Mouse (Mus musculus) ovary, postnatal 10 days (tissue): ENCODE results near the gene Kcns1.
"Not testable (repeated sequence)": the region's sequence is repeated elsewhere in the genome, so short reads cannot be mapped to it uniquely, and the experiment has no call there.

ENCODE experiments used
- DNase-seq: peaks from one replicate; pipeline ENCODE4 v3.0.0; 2022; ENCODE audit warnings: low spot score

The Kcns1 gene

GRCm38 (mm10) chr2:164170902-164171301 is at the start of gene Kcns1:
TSS of gene Kcns1 (minus strand) at chr2:164171113.
- no peak for DNase-seq

- no peak for DNase-seq
These were observed 48.4 kb upstream of the Kcns1 start for GRCm38 (mm10) chr2:164219295-164219694.

DNA sequence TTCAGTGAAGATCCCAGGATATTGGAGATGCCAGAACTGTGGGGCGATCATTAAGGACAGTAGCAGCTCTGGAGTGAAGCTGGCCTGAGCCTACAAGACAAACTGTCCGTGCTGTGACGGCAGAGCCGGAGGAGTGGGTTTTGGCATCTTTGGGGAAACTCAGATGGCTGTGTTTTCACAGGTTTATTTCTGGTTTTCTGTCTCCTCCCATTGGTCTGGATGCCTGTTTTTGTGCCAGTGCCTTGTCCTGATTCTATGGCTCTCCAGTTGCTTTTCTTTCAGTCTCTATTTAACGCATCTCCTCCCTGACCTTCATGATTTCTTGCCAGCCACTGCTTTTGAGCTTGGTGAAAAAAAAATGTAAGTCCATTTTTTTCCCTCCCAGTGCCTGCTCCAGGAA is 41.8 kb upstream of the Kcns1 start:
- no peak for DNase-seq

DNA sequence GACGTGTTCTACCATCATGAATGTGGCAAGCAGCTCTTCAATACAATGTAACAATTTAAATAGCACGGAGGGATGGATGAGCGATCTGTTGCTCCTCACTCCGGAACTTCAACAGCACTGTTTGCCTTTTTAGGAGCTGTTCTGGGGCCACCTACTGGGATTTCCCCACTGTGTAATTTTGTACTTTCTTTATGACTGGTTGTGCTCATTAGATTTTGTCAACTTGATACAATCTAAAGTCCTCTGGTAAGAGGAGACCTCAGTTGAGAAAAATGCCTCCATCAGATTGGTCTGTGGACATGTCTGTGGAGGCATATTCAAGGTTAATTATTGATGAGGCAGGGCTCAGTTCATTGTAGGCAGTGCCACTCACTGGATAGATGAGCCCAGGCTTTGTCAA is 40.0 kb upstream of the Kcns1 start:
- DNase-seq: no peak

DNA sequence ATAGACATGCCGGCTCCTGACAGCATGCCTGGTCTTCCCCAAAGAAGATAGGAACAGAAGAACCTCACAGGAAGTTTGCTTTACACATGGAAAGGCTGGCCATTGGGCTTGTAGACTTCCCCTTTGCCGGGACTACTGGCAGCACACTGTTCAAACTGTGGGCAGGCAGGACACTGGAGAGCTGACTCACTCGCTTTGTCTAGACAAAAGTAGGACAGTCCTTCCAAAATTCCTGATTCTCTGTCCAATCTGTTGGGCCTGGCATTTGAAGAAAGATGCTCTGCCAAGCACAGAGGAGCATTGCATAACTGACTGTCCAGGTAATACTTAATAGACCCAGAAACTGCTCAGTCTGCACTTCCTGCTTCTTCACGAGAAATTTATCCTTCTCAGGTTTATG is 35.8 kb upstream of the Kcns1 start:
- no peak for DNase-seq

- not testable (repeated sequence) for DNase-seq
These were observed 35.1 kb upstream of the Kcns1 start for GRCm38 (mm10) chr2:164206011-164206410.

DNA sequence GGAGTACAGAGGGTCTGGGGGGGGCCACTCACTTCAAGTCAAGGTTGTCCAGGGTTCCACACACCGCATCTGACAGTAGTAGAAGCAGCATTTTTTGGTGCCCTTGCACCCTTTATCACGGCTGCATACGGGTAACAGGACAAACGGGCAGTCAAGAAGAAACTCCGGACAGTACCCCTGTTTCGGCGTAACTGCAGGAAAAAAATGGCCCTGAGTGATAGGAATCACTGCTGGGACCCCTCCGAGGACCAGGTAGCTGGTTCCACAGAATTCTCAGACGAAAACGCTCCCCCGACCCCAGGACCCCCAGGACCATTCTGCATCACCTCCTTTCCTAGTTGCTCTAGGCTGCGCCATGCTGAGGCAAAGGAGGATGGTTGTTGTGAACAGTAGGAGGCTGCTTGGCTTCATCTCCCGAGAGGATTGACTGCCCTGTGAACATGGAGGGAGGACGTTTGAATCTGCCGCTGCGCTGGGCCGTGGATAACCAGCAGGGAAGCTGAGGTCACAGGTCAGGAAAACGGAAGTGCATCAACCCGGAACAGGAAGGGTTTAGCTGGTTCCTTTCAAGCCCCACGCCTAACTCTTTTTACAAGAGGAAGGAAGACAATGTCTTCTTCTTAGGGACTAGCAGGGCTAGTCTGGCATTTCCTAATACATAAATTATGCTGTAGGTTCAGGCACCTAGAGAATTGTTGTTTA is 28.9 kb upstream of the Kcns1 start, which contains the start of gene Wfdc15a:
Gene Wfdc15a (minus strand): TSS at position 505 of the 702 bp plus-strand sequence.
- DNase-seq: no peak

DNA sequence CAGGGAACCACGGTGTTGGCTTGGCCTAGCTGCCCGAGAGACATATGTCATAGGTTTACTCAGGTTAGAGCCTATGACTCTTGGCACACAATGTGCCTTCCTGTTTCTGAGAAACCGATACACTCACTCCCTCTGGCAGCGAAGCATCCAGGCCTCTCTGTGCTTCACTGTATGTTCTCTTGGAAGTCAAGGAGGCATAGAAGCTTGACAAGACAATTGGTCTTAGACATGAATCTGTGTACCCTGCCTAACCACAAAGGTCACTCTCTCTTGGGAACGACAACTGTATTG is 25.7 kb upstream of the Kcns1 start:
- DNase-seq: no peak

GRCm38 (mm10) chr2:164195971-164196699 is 25.2 kb upstream of the Kcns1 start:
- DNase-seq: no peak

GRCm38 (mm10) chr2:164194959-164195630 is 24.2 kb upstream of the Kcns1 start:
- no peak for DNase-seq

DNA sequence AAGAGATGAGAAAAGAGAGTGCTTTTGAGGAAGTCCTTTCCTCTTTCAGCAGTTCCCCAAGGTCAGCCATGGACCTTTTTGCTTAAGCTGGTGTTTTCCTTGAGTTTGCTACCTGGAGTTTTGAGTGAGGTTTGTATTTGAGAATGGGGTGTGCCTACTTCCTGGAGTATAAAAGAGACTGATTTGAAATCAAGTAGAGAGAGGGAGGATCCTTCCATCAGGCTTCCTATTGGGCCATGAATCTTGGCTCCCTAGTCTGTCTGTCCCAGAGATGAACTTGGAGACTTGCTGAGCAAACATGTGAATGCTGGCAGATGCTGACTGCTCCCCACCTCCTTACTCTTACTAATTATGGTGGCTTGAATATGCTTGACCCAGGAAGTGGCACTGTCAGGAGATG is 21.4 kb upstream of the Kcns1 start:
- no peak for DNase-seq

DNA sequence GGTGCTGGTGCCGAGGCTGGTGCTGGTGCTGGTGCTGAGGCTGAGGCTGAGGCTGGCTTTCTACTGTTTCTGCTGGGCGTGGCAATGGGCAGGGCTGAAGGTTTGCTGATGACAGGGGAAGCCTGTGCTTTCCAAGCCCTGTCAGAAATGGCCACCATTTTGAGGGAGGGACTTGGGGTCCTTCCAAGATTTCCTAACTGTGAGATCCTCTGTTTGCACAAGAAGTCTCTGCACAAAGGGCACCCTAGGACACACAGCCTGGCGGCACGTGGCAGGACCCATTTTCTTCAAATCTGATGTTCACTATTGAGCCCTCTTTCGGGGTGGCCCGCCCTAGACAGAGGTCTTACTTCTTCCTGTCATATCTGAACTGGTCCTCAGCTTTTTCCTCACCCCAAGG is 19.7 kb upstream of the Kcns1 start, which contains the start of gene Wfdc12:
Gene Wfdc12 (minus strand): TSS at position 33 of the 400 bp plus-strand sequence.
- DNase-seq: no peak

DNA sequence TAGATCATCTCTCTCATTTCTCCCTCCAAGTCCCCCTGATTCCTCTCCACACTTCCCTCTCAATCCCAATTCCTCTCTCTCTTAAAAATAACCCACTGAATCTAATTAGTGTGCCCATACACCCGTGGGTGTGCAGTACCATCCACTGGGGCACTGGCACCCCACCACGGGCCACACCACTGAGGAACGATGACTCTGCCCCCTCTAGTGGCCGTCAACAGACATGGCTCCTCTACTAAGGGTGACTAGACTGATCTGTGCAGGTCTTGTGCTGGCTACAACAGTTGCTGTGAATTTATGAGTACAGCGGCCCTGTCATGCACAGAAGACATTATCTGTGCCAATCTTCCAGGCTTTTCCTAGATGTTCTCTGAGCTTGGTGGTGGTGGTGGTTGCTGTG is 17.8 kb upstream of the Kcns1 start:
- DNase-seq: no peak

GRCm38 (mm10) chr2:164184145-164184719 is 13.3 kb upstream of the Kcns1 start:
- no peak for DNase-seq

DNA sequence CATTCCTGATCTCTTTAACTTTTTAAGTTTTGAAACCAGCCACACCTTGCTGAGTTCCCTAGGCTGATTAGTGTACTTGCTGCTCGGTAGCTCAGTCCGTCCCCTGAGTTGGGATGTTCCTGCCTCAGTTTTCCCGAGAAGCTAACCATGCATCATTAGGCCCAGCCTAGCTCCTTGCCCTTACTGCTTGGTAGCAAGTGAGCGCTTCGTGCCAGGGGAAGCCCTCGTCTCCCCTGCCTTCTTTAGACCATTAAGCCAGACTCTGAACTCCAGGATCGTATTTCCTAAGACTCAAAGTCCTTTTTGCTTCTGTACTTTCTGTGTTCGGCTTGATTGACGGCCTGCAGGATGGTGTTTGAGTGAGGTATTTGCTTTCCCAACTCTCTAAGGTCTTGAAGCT is 12.4 kb upstream of the Kcns1 start:
- DNase-seq: no peak

GRCm38 (mm10) chr2:164182692-164183255 is 11.9 kb upstream of the Kcns1 start, which contains the start of gene Wfdc5:
TSS of gene Wfdc5 (minus strand) at chr2:164182742.
- DNase-seq: no peak

DNA sequence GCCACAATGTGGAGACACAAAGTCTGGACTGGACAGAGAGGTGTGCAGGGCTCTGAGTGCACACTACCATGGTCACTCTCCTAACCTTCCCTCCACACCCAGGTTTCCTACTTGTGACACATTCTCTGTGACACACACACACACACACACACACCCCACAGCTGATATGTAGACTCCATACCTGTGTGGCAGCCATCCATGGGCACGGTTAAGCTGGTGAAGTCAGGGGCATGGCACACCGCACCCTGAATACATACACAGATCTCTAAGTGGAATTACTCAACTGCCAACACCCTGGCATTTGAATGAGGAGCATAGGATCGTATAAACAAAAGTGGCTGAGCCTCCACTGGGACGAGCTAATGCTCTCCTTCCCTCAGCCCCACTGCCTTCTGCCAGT is 9.9 kb upstream of the Kcns1 start:
- no peak for DNase-seq

- no peak for DNase-seq
These were observed 9.2 kb upstream of the Kcns1 start for GRCm38 (mm10) chr2:164180124-164180523.

DNA sequence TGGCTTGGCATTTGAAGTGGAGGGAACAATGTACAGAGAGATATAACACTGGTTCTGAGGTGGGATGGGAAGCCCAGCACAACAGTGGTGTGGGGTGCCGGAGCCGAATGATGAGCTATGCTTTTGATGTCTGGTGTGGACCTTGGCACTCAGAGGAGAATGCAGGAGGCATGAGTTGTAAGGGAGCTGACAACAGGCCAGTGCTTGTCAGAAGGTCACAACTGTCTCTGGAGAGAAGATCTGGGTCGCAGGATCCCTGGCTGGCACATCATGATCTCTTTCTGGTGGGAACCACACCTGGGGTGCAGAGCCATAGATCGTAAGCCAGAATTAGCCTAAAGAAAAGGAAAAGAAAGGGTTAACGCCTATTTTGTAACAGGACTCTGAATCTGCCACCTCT is 6.9 kb upstream of the Kcns1 start:
- no peak for DNase-seq

GRCm38 (mm10) chr2:164175850-164176249 is 4.9 kb upstream of the Kcns1 start:
- no peak for DNase-seq

DNA sequence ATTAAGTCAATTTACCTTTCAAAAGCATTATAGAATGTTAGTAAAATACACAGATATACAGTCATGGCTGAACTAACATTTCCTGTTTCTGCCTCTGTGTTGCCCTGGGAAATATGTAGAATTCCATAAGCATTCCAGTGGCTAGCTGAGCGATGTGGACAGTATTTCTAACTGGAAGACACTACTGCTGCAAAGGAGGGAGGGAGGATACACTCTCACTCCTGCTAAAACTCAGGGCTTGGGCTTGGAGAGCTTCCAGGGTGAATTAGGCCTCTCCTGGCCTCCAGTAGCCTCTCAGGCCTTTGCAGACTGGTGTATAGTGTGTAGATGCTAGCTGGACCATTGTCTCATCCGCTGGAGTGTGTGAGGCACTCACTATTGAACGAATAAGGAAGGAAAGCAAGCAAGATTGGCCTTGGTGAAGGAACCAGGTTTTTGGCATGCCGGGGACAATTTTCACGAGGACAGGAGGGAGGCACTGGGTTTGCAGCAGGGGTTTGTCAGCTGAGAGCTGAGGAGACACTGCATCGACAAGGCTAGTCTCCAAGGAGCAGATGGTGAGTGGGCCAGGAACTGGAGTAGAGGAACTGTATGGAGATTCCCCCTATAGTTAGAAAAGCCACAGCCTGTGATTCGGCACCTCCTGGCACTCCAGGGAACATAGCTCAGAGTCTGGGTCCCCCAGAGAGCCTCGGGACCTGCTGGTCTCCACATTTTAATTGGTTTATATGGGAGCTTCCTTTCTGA is 3.9 kb upstream of the Kcns1 start:
- no peak for DNase-seq

DNA sequence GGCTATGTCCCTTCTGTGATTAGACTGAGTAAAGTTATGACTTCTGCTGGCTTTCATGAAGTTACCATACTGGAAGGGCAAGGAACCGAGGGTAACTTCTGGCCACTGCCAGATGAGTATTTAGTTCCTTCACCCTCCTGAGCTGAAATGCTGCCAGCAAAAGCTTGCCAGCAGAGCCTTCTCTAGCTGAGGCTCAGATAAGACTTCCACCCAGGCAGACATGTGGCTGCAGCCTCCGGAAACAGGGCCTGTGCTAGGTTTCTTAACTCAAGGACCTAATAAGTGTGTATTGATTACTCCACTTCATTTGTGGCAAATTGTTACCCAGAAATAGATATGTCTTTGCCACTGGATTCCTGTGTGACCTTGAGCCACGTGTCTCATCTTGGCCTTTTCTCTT is 2.5 kb upstream of the Kcns1 start:
- no peak for DNase-seq
